Mouse (Mus musculus): ENCODE measurements at regions not wholly inside any gene's neighbourhood (a gene's known extent, or its start where the extent isn't known, plus 50 kb on each side); places are given as distances from the start of the nearest gene placed in this dataset.
"Not testable (repeated sequence)": the region's sequence is repeated elsewhere in the genome, so short reads cannot be mapped to it uniquely, and the experiment has no call there.

- no peak for DNase-seq (ENCODE audit: low spot score)
These were observed 55.7 kb downstream of the AI429214 start for GRCm38 (mm10) chr8:37048912-37049692.

GRCm38 (mm10) chr8:37049969-37050683, 56.7 kb downstream of the AI429214 start:
- DNase-seq (ENCODE audit: low spot score): no peak

GRCm38 (mm10) chr8:37050684-37051028, 57.3 kb downstream of the AI429214 start:
- DNase-seq (ENCODE audit: low spot score): no peak

- no peak for DNase-seq (ENCODE audit: low spot score)
These were observed 63.0 kb downstream of the AI429214 start for GRCm38 (mm10) chr8:37056376-37056775.

GRCm38 (mm10) chr8:37058390-37058789, 65.0 kb downstream of the AI429214 start:
- no peak for DNase-seq (ENCODE audit: low spot score)

GRCm38 (mm10) chr8:37062012-37062944, 68.9 kb downstream of the AI429214 start:
- peak; percentile 64 for DNase-seq (ENCODE audit: low spot score)

- DNase-seq (ENCODE audit: low spot score): peak; percentile 56
These were observed 70.4 kb downstream of the AI429214 start for GRCm38 (mm10) chr8:37063764-37064331.

- no peak for DNase-seq (ENCODE audit: low spot score)
These were observed 79.5 kb downstream of the AI429214 start for GRCm38 (mm10) chr8:37072905-37073304.

GRCm38 (mm10) chr8:37099727-37100126, 106.3 kb downstream of the AI429214 start:
- no peak for DNase-seq (ENCODE audit: low spot score)

- DNase-seq (ENCODE audit: low spot score): not testable (repeated sequence)
These were observed 119.0 kb downstream of the AI429214 start for GRCm38 (mm10) chr8:37112386-37112785.

GRCm38 (mm10) chr8:37125834-37126233, 132.4 kb downstream of the AI429214 start:
- no peak for DNase-seq (ENCODE audit: low spot score)

- no peak for DNase-seq (ENCODE audit: low spot score)
These were observed 136.3 kb downstream of the AI429214 start for GRCm38 (mm10) chr8:37129670-37130069.

- no peak for DNase-seq (ENCODE audit: low spot score)
These were observed 138.6 kb downstream of the AI429214 start for GRCm38 (mm10) chr8:37131988-37132387.

GRCm38 (mm10) chr8:37134192-37134964, 141.0 kb downstream of the AI429214 start:
- DNase-seq (ENCODE audit: low spot score): no peak

- no peak for DNase-seq (ENCODE audit: low spot score)
These were observed 156.9 kb downstream of the AI429214 start for GRCm38 (mm10) chr8:37150286-37150685.

GRCm38 (mm10) chr8:37154361-37154760, 161.0 kb downstream of the AI429214 start:
- no peak for DNase-seq (ENCODE audit: low spot score)

GRCm38 (mm10) chr8:37154946-37155345, 161.5 kb downstream of the AI429214 start:
- DNase-seq (ENCODE audit: low spot score): no peak

GRCm38 (mm10) chr8:37159481-37159880, 166.1 kb downstream of the AI429214 start:
- peak; percentile 18 for DNase-seq (ENCODE audit: low spot score)

GRCm38 (mm10) chr8:37196859-37197258, 203.5 kb downstream of the AI429214 start:
- no peak for DNase-seq (ENCODE audit: low spot score)

- no peak for DNase-seq (ENCODE audit: low spot score)
These were observed 222.5 kb downstream of the AI429214 start for GRCm38 (mm10) chr8:37215894-37216293.

- DNase-seq (ENCODE audit: low spot score): no peak
These were observed 233.7 kb downstream of the AI429214 start for GRCm38 (mm10) chr8:37227091-37227490.
